Mouse (Mus musculus) heart, adult 2 months (tissue): ENCODE results near the gene Grin2a. TPM values are rescaled to one million over a fixed set of nuclear protein-coding genes. Genes with fewer than 3 reads are reported as not detected.
"Not testable (repeated sequence)": the region's sequence is repeated elsewhere in the genome, so short reads cannot be mapped to it uniquely, and the experiment has no call there.

Experiments used
- DNase-seq, 2 experiments: peaks; one replicate each; pipeline ENCODE4 v3.0.0; 2021
- H3K27ac ChIP-seq: fragments of 200-600 bp; 2 replicates; pipeline ENCODE4 v1.8.1; 2022
- H3K27me3 ChIP-seq: fragments of 200-500 bp; 2 replicates; pipeline ENCODE4 v1.6.1; 2012; ENCODE audit warnings: mild to moderate bottlenecking, low read length, inconsistent platforms, mixed read lengths; ENCODE audit not compliant: control insufficient read depth, insufficient read depth
- H3K36me3 ChIP-seq: fragments of 200-500 bp; 2 replicates; pipeline ENCODE4 v1.6.1; 2012; ENCODE audit warnings: low read length, inconsistent platforms; ENCODE audit not compliant: control insufficient read depth, insufficient read depth
- H3K4me1 ChIP-seq: fragments of 200-500 bp; 2 replicates; pipeline ENCODE4 v1.6.1; 2011; ENCODE audit warnings: low read length; ENCODE audit not compliant: control insufficient read depth, insufficient read depth
- H3K4me3 ChIP-seq: fragments of 200-600 bp; 2 replicates; pipeline ENCODE4 v1.8.1; 2022
- H3K79me2 ChIP-seq: fragments of 200-500 bp; replicated peaks from 2 replicates; pipeline ENCODE4 v1.6.1; 2012; ENCODE audit warnings: mild to moderate bottlenecking, inconsistent platforms, low read length, moderate library complexity, mixed read lengths; ENCODE audit not compliant: control insufficient read depth, insufficient read depth
- H3K9ac ChIP-seq: fragments of 200-500 bp; 2 replicates; pipeline ENCODE4 v1.6.1; 2012; ENCODE audit warnings: low read depth, mild to moderate bottlenecking, control low read depth, inconsistent platforms, low read length, mixed read lengths
- CTCF ChIP-seq: fragments of 200-600 bp; IDR thresholded peaks from 2 replicates; pipeline ENCODE4 v1.8.1; 2022; ENCODE audit warnings: antibody characterized with exemption, mild to moderate bottlenecking, moderate library complexity
- EP300 ChIP-seq: fragments of 200-500 bp; IDR thresholded peaks from 2 replicates; pipeline ENCODE4 v1.6.1; 2011; ENCODE audit warnings: low read depth, low read length, control low read depth; ENCODE audit not compliant: insufficient read depth
- POLR2A ChIP-seq: fragments of 200-500 bp; IDR thresholded peaks from 2 replicates; pipeline ENCODE4 v1.6.1; 2011; ENCODE audit warnings: mild to moderate bottlenecking, low read depth, low read length, control low read depth; ENCODE audit not compliant: insufficient read depth
- WGBS: fragments of 180-500 bp; shearing (Covaris S2); methylation state at CpG from one replicate; pipeline ENCODE4 v1.1.7; 2018; 5-methylcytosine and 5-hydroxymethylcytosine counted together
- intact Hi-C: fragments of 180-260 bp; cut with DNase I; formaldehyde crosslinking; loops from one replicate; pipeline ENCODE4 v1.15.1; 2025
- polyA plus RNA-seq: library from polyadenylated mRNA; depleted of rRNA; stranded (reverse); fragments of >200 nt; gene quantifications from 2 replicates; pipeline ENCODE4 v1.2.3, GENCODE M21; 2012
- total RNA-seq, 2 experiments: library from RNA; stranded (reverse); gene quantifications; 2 replicates each; pipeline ENCODE4 v1.2.3; 2021

Grin2a gene
- total and polyA plus RNA-seq, 3 experiments: 0.02 to 0.10 (median 0.07) TPM

GRCm38 (mm10) chr16:9617215-9617614 is 378.1 kb downstream of the Grin2a start:
- TF ChIP-seq EP300: no peak
- TF ChIP-seq CTCF: no peak
- TF ChIP-seq POLR2A: no peak

GRCm38 (mm10) chr16:9616807-9617206 is 378.6 kb downstream of the Grin2a start:
- H3K27ac ChIP-seq: no peak overlapping the region
- no peaks in the 10 kb centered on the region for H3K27me3 ChIP-seq
- H3K4me3 ChIP-seq: no peak overlapping the region
- 65% methylated on average over 4 of the region's 4 CpGs for WGBS
- DNase-seq: no peak
- H3K9ac ChIP-seq: no peak overlapping the region
- no peaks in the 10 kb centered on the region for H3K79me2 ChIP-seq
- H3K36me3 ChIP-seq: no peaks in the 10 kb centered on the region
- no peak for TF ChIP-seq EP300
- no peak for TF ChIP-seq POLR2A
- no peak for TF ChIP-seq CTCF
- H3K4me1 ChIP-seq: no peaks in the 10 kb centered on the region
- intact Hi-C loops: no loop called here

More at GRCm38 (mm10) chr16:9617215-9617614, 378.1 kb downstream of the Grin2a start:
- Histone ChIP-seq H3K4me1 (no peaks in the 10 kb centered on the region), H3K27ac (no peak overlapping the region), H3K9ac (no peak overlapping the region), H3K27me3 (no peaks in the 10 kb centered on the region), H3K79me2 (no peaks in the 10 kb centered on the region), H3K36me3 (no peaks in the 10 kb centered on the region), H3K4me3 (no peak overlapping the region)
- 72% methylated on average over 2 of the region's 2 CpGs for WGBS
- intact Hi-C loops: no loop called here
- no peak for DNase-seq

GRCm38 (mm10) chr16:9612596-9612995 is 382.8 kb downstream of the Grin2a start:
- H3K79me2 ChIP-seq, H3K27me3 ChIP-seq, H3K4me3 ChIP-seq, H3K9ac ChIP-seq, H3K36me3 ChIP-seq, DNase-seq, H3K27ac ChIP-seq, intact Hi-C loops, H3K4me1 ChIP-seq: not testable (repeated sequence)
- 69% methylated on average over 6 of the region's 6 CpGs for WGBS

- Histone ChIP-seq H3K27me3 (no peaks in the 10 kb centered on the region), H3K4me1 (no peaks in the 10 kb centered on the region), H3K9ac (no peak overlapping the region), H3K27ac (no peak overlapping the region), H3K79me2 (no peaks in the 10 kb centered on the region), H3K4me3 (no peak overlapping the region), H3K36me3 (no peaks in the 10 kb centered on the region)
- DNase-seq: no peak
- intact Hi-C loops: no loop called here
- no peak for TF ChIP-seq EP300
- TF ChIP-seq POLR2A: no peak
- no peak for TF ChIP-seq CTCF
- 71% methylated on average over 2 of the region's 2 CpGs for WGBS
These were observed 387.9 kb downstream of the Grin2a start for GRCm38 (mm10) chr16:9607432-9607831.

GRCm38 (mm10) chr16:9603983-9604382 is 391.4 kb downstream of the Grin2a start:
- 68% methylated on average over 5 of the region's 5 CpGs for WGBS
- no peak overlapping the region for H3K9ac ChIP-seq

GRCm38 (mm10) chr16:9602579-9602978 is 392.8 kb downstream of the Grin2a start:
- Histone ChIP-seq H3K9ac (no peak overlapping the region), H3K4me1 (no peaks in the 10 kb centered on the region), H3K79me2 (no peaks in the 10 kb centered on the region), H3K27ac (no peak overlapping the region), H3K4me3 (no peak overlapping the region), H3K36me3 (no peaks in the 10 kb centered on the region), H3K27me3 (no peaks in the 10 kb centered on the region)
- intact Hi-C loops: no loop called here
- DNase-seq: no peak
- WGBS: 72% methylated on average over 2 of the region's 2 CpGs
- TF ChIP-seq POLR2A: no peak
- no peak for TF ChIP-seq CTCF

More at GRCm38 (mm10) chr16:9603983-9604382, 391.4 kb downstream of the Grin2a start:
- TF ChIP-seq EP300 (no peak), CTCF (no peak)
- Histone ChIP-seq H3K4me3 (no peak overlapping the region), H3K4me1 (no peaks in the 10 kb centered on the region), H3K27me3 (no peaks in the 10 kb centered on the region), H3K27ac (no peak overlapping the region), H3K79me2 (no peaks in the 10 kb centered on the region), H3K36me3 (no peaks in the 10 kb centered on the region)
- DNase-seq: no peak
- intact Hi-C loops: no loop called here
